Comparison of ENCODE assay signal across 9 mouse cellular contexts in the genomic region with DNA sequence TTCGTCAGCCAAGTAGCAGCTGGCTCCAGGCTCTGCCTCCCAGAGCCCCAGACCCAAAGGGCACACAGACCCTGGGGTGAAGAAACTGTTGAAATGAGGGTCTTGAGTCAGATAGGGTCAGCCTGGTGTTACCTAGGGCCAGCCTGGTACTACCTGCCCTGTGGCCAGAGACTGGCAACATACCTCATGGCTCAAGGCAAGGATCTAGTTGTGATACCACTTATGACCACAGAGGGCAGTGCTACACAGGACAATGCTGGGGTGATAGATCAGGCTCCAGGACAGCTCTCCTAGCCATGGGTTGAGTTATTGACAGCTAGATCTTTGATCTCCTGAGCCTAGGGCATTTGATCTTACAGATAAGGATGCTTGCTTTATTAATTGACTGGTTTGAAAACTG. TPM values are rescaled to one million over a fixed set of nuclear protein-coding genes. Genes with fewer than 3 reads are reported as not detected.
DNase-seq lines count a peak whose midpoint lies in the region; ATAC-seq and TF ChIP-seq lines count a peak whose summit lies in the region.
"Had no signal": no experiment of that assay in that cellular context is flagged by ENCODE, and none has a peak within 500 bp of the region (broad histone marks: within the 10 kb centered on the region; RNA-seq: fewer than 3 reads in every experiment).

No protein-coding gene starts in this region.

- no peak for TF ChIP-seq EP300 in ES-Bruce4 (IDR thresholded peaks at IDR 0.05; ENCODE audit: insufficient read depth, low read depth, low read length)
- no peak for TF ChIP-seq EP300 in liver, postnatal 0 days (IDR thresholded peaks at IDR 0.05; ENCODE audit: low read depth)

- H3K4me2 ChIP-seq in liver, postnatal 0 days (ENCODE audit: low read depth, low read length) = no peak overlapping the region
- H3K4me2 ChIP-seq: hindbrain, embryonic 15.5 days had no signal

- no peak for TF ChIP-seq POLR2A in ES-Bruce4 (IDR thresholded peaks at IDR 0.05; ENCODE audit: insufficient read depth, low read length)

- no peak overlapping the region for H3K4me3 ChIP-seq in ES-Bruce4 (ENCODE audit: low read depth, low read length)
- H3K4me3 ChIP-seq in liver, postnatal 0 days (ENCODE audit: low read depth, low read length) = no peak overlapping the region
- H3K4me3 ChIP-seq: hindbrain, embryonic 15.5 days had no signal

- H3K9me3 ChIP-seq in ES-Bruce4 (replicated peaks; ENCODE audit: control insufficient read depth, insufficient read depth, low read length, poor library complexity, severe bottlenecking) = no peaks in the 10 kb centered on the region
- no peaks in the 10 kb centered on the region for H3K9me3 ChIP-seq in liver, postnatal 0 days (ENCODE audit: low read length)
- H3K9me3 ChIP-seq: hindbrain, embryonic 15.5 days had no signal

- ATAC-seq in cerebellum, adult (ENCODE audit: insufficient number of reproducible peaks, low FRiP score, low TSS enrichment) = peak; percentile 43; the same call in 1 of the 2 replicates
- ATAC-seq in liver, postnatal 0 days = peak; percentile 79

- no peaks in the 10 kb centered on the region for H3K4me1 ChIP-seq in ES-Bruce4 (ENCODE audit: control insufficient read depth, insufficient read depth, low read length)
- no peaks in the 10 kb centered on the region for H3K4me1 ChIP-seq in liver, postnatal 0 days (ENCODE audit: insufficient read depth)
- H3K4me1 ChIP-seq: hindbrain, embryonic 15.5 days had no signal

- DNase-seq in cerebellum, adult 11 months = no peak
- peak; percentile 83 to 87 for DNase-seq in cerebellum, postnatal 10 days
- peak; percentile 33 for DNase-seq in gastrocnemius, postnatal 14 days
- DNase-seq in kidney, postnatal 25 days = peak; percentile 62 to 79
- DNase-seq in liver, postnatal 0 days = peak; percentile 74
- peak; percentile 88 for DNase-seq in retina, embryonic 14.5 days (ENCODE audit: low spot score)

- H3K27me3 ChIP-seq in ES-Bruce4 (ENCODE audit: control insufficient read depth, insufficient read depth, low read length, poor library complexity, severe bottlenecking) = no peaks in the 10 kb centered on the region
- 0 out of 2 replicates have a peak, but pooled peaks cover 7% of the 10 kb centered on the region for H3K27me3 ChIP-seq in liver, postnatal 0 days (ENCODE audit: insufficient read depth, low read length)
- H3K27me3 ChIP-seq: hindbrain, embryonic 15.5 days had no signal

- H3K27ac ChIP-seq in ES-Bruce4 (ENCODE audit: insufficient read depth, low read length) = no peak overlapping the region
- H3K27ac ChIP-seq in liver, postnatal 0 days (ENCODE audit: low read depth) = no peak overlapping the region
- H3K27ac ChIP-seq: hindbrain, embryonic 15.5 days had no signal

- no peak overlapping the region for H3K9ac ChIP-seq in ES-Bruce4 (ENCODE audit: low read depth, poor library complexity, severe bottlenecking)
- no peak overlapping the region for H3K9ac ChIP-seq in liver, postnatal 0 days (replicated peaks)
- H3K9ac ChIP-seq: hindbrain, embryonic 15.5 days had no signal

- intact Hi-C loops in gastrocnemius, postnatal 14 days (cut with DNase I; ENCODE audit: low total_unique reads) = loop anchor here (5.0 to 10.0 kb wide), 2 partner anchors 228 to 535 kb away; no protein-coding TSS in a partner anchor

- peak; percentile 78 for TF ChIP-seq CTCF in ES-Bruce4 (IDR thresholded peaks at IDR 0.05; ENCODE audit: low read depth, low read length)
- peak; percentile 94 for TF ChIP-seq CTCF in liver, postnatal 0 days (IDR thresholded peaks at IDR 0.05; ENCODE audit: low read depth)

- no peaks in the 10 kb centered on the region for H3K36me3 ChIP-seq in ES-Bruce4 (ENCODE audit: control insufficient read depth, insufficient read depth, low read length, poor library complexity, severe bottlenecking)
- H3K36me3 ChIP-seq in liver, postnatal 0 days (replicated peaks; ENCODE audit: insufficient read depth, low read length) = no peaks in the 10 kb centered on the region
- H3K36me3 ChIP-seq: hindbrain, embryonic 15.5 days had no signal

- 76% methylated on average over 1 of the region's 1 CpGs for WGBS in liver, postnatal 0 days (ENCODE audit: insufficient replicate concordance)

RNA-seq across cellular contexts. Expression of a gene that starts 44.6 kb away (rescaled TPM):
- polyA plus RNA-seq in ES-Bruce4 (2011; ENCODE audit: insufficient read depth, insufficient read length, low read depth, missing spikeins) = 3.7 and 3.8 TPM in 2 replicates
- total RNA-seq in gastrocnemius, postnatal 14 days (2021) = 1 to 10 TPM; 1.5 to 2.0 TPM
- 1.1 TPM in 2 replicates for polyA plus RNA-seq in liver, postnatal 0 days (2015; fragmentation: Nextera tagmentation; extraction: Ambion mirVana)
